Mouse (Mus musculus): ENCODE results near the gene Wfdc18.

The Wfdc18 gene

GRCm38 (mm10) chr11:83743525-83743924 lies 34.7 kb downstream of the Wfdc18 start:
- no peak for DNase-seq (ENCODE audit: low spot score)

- DNase-seq (ENCODE audit: low spot score): peak; percentile 38
These were observed 37.3 kb downstream of the Wfdc18 start for GRCm38 (mm10) chr11:83746152-83746551.

- DNase-seq (ENCODE audit: low spot score): no peak
These were observed 37.9 kb downstream of the Wfdc18 start, which contains the start of gene Wfdc21 for GRCm38 (mm10) chr11:83746681-83747080. Wfdc21 (plus strand) TSS chr11:83746940.

- no peak for DNase-seq (ENCODE audit: low spot score)
These were observed 38.8 kb downstream of the Wfdc18 start for GRCm38 (mm10) chr11:83747376-83748265.

GRCm38 (mm10) chr11:83753581-83754181 lies 44.9 kb downstream of the Wfdc18 start, which contains the start of gene Heatr6:
Heatr6 (plus strand) TSS chr11:83753696.
- DNase-seq (ENCODE audit: low spot score): peak; percentile 91

GRCm38 (mm10) chr11:83754227-83754626 lies 45.4 kb downstream of the Wfdc18 start:
- DNase-seq (ENCODE audit: low spot score): no peak

All from lung, postnatal 25 days (tissue).